Mouse (Mus musculus): ENCODE data around the gene Creb5.

DNA sequence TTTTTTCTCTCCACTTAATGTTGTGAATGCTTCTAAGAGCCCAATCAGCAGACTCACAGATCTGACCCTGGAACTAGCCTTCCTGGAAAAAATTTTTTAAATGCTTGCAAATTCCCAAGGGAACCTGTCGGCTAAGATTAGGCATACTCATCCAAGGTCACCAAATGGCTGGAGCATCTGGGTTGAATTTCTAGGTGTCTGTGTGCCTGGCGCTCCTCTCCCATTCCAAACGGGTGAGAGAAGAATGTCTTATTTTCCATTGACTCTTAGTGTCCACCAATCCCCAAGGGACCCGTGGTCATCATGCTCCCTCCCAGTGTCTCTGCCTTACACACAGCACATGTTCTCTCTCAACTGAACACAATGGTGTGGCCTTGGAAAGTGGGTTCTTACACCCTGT is 244.4 kb downstream of the Creb5 start:
- TF ChIP-seq HCFC1 (IDR thresholded peaks at IDR 0.05; ENCODE audit: borderline replicate concordance, insufficient read depth, low read length) (no peak), MAFK (IDR thresholded peaks at IDR 0.05; ENCODE audit: insufficient read depth, low read depth, low read length) (no peak)
